Comparison of ENCODE assay signal across 7 mouse cellular contexts in genomic region chr11:76946203-76946585, GRCm38 (mm10). TPM values are rescaled to one million over a fixed set of nuclear protein-coding genes. Genes with fewer than 3 reads are reported as not detected.
DNase-seq lines count a peak whose midpoint lies in the region; TF ChIP-seq lines count a peak whose summit lies in the region.

No protein-coding gene starts in this region.

- no peak overlapping the region for H3K27ac ChIP-seq in embryonic fibroblast, embryonic 13.5 days (ENCODE audit: insufficient read depth, low read length)
- peak overlapping the region; percentile 96 for H3K27ac ChIP-seq in limb, embryonic 10.5 days

- TF ChIP-seq CTCF in embryonic fibroblast, embryonic 13.5 days (IDR thresholded peaks at IDR 0.05; ENCODE audit: borderline replicate concordance, insufficient read depth, low read length) = no peak

- peaks cover 33% of the 10 kb centered on the region for H3K36me3 ChIP-seq in limb, embryonic 10.5 days

- no peaks in the 10 kb centered on the region for H3K27me3 ChIP-seq in limb, embryonic 10.5 days (ENCODE audit: low read depth, poor library complexity, severe bottlenecking)

- 0 out of 2 replicates have a peak, but pooled peaks cover 3% of the 10 kb centered on the region for H3K4me1 ChIP-seq in embryonic fibroblast, embryonic 13.5 days (ENCODE audit: control insufficient read depth, insufficient read depth, low read length)
- H3K4me1 ChIP-seq in limb, embryonic 10.5 days = peaks cover 15% of the 10 kb centered on the region

- peak overlapping the region; percentile 93 for H3K4me3 ChIP-seq in embryonic fibroblast, embryonic 13.5 days (ENCODE audit: insufficient read depth, low read length)
- H3K4me3 ChIP-seq in limb, embryonic 10.5 days = peak overlapping the region; percentile 88

- 2% methylated on average over 8 of the region's 8 CpGs for WGBS in limb, embryonic 10.5 days

- no peak for TF ChIP-seq POLR2A in embryonic fibroblast, embryonic 13.5 days (IDR thresholded peaks at IDR 0.05; ENCODE audit: low read depth, low read length)

- DNase-seq in retina, postnatal 1 day = peak; percentile 45
- DNase-seq in retina, embryonic 14.5 days (ENCODE audit: low spot score) = no peak
- peak; percentile 22 for DNase-seq in c-Kit-positive CD71-positive TER-119-positive erythroid progenitor cells, embryonic 14.5 days (ENCODE audit: low spot score)
- no peak for DNase-seq in limb, embryonic 10.5 days (ENCODE audit: low spot score)
- DNase-seq in neural tube, embryonic 10.5 days (ENCODE audit: extremely low spot score, low spot score) = peak; percentile 36
- DNase-seq in ovary, adult 18-20 months (ENCODE audit: low spot score) = no peak

- H3K9me3 ChIP-seq in limb, embryonic 10.5 days (replicated peaks) = no peaks in the 10 kb centered on the region

RNA-seq across cellular contexts. Expression of gene Blmh, which starts 21.6 kb away (rescaled TPM):
- polyA plus RNA-seq in embryonic fibroblast, embryonic 13.5 days (2011; ENCODE audit: insufficient read length, low read depth, missing spikeins) = 67.2 and 97.3 TPM in 2 replicates
- 200 and 201 TPM in 2 replicates for polyA plus RNA-seq in limb, embryonic 10.5 days (2016; fragmentation: Nextera tagmentation; extraction: Ambion mirVana)

RNA-seq across cellular contexts. Expression of gene Tmigd1, which starts 44.2 kb away (rescaled TPM):
- polyA plus RNA-seq in embryonic fibroblast, embryonic 13.5 days (2011; ENCODE audit: insufficient read length, low read depth, missing spikeins) = not detected in 2 replicates
- 0.10 and 0.14 TPM in 2 replicates for polyA plus RNA-seq in limb, embryonic 10.5 days (2016; fragmentation: Nextera tagmentation; extraction: Ambion mirVana)

RNA-seq across cellular contexts. Expression of gene Slc6a4, which starts 52.2 kb away (rescaled TPM):
- polyA plus RNA-seq in embryonic fibroblast, embryonic 13.5 days (2011; ENCODE audit: insufficient read length, low read depth, missing spikeins) = 0.23 TPM in 1 of 2 replicates, not detected in the other
- 0.11 and 0.43 TPM in 2 replicates for polyA plus RNA-seq in limb, embryonic 10.5 days (2016; fragmentation: Nextera tagmentation; extraction: Ambion mirVana)

Comparison
In these comparisons a context has a peak if more than half of its experiments do, and no peak if none do; other contexts are left out.
1. DNase-seq: peak in retina, postnatal 1 day (single experiment), c-Kit-positive CD71-positive TER-119-positive erythroid progenitor cells, embryonic 14.5 days (single experiment) and neural tube, embryonic 10.5 days (single experiment); none in retina, embryonic 14.5 days (single experiment), limb, embryonic 10.5 days (single experiment) and ovary, adult 18-20 months (single experiment).